Mouse (Mus musculus) adrenal gland, postnatal 4 days (tissue): ENCODE measurements around the gene Timp2. TPM values are rescaled to one million over a fixed set of nuclear protein-coding genes. Genes with fewer than 3 reads are reported as not detected.
"Not testable (repeated sequence)": the region's sequence is repeated elsewhere in the genome, so short reads cannot be mapped to it uniquely, and the experiment has no call there.

ENCODE experiments used
- DNase-seq, 2 experiments: peaks; one replicate each; pipeline ENCODE4 v3.0.0; 2021 to 2022; ENCODE audit warnings: low spot score in 2 of 2, mixed read lengths in 2 of 2
- long read RNA-seq, 2 experiments: library from polyadenylated mRNA; stranded (forward); transcript quantifications; one replicate each; pipeline ENCODE4 v2.0.0; 2021
- total RNA-seq, 2 experiments: library from RNA; stranded (reverse); gene quantifications; 2 replicates each; pipeline ENCODE4 v1.2.3; 2021

Timp2 gene
- total RNA-seq = 100 to 1,000 TPM; 107 to 108 TPM
- long read RNA-seq, experiment 1, transcript Timp2-201 (5 exons, 3,709 nt) = major isoform, 44 of 56 reads
- long read RNA-seq, experiment 1, partial matches to known transcripts = 1 of 56 reads
- long read RNA-seq, experiment 1, other reads (novel, unspliced or antisense) = 11 of 56 reads
- long read RNA-seq, experiment 2, transcript Timp2-201 (5 exons, 3,709 nt) = major isoform, 62 of 105 reads
- long read RNA-seq, experiment 2, partial matches to known transcripts = 0 of 105 reads
- long read RNA-seq, experiment 2, other reads (novel, unspliced or antisense) = 43 of 105 reads

- DNase-seq = no peak
Observed at GRCm38 (mm10) chr11:118355640-118356039, at the start of gene Timp2. Timp2 (minus strand) TSS chr11:118355740.

- no peak for DNase-seq
Observed at GRCm38 (mm10) chr11:118405311-118405710, 49.8 kb upstream of the Timp2 start.

GRCm38 (mm10) chr11:118403951-118404899 lies 48.7 kb upstream of the Timp2 start:
- DNase-seq = no peak

- no peak for DNase-seq
Observed at GRCm38 (mm10) chr11:118403183-118403582, 47.6 kb upstream of the Timp2 start.

- DNase-seq = no peak
Observed at GRCm38 (mm10) chr11:118401760-118402280, 46.3 kb upstream of the Timp2 start, which contains the start of gene Lgals3bp. Lgals3bp (minus strand) TSS chr11:118402092.

GRCm38 (mm10) chr11:118401195-118401594 lies 45.7 kb upstream of the Timp2 start:
- no peak for DNase-seq

GRCm38 (mm10) chr11:118400566-118400936 lies 45.0 kb upstream of the Timp2 start:
- no peak for DNase-seq

- DNase-seq = no peak
Observed at GRCm38 (mm10) chr11:118399891-118400565, 44.5 kb upstream of the Timp2 start.

GRCm38 (mm10) chr11:118397806-118398530 lies 42.4 kb upstream of the Timp2 start:
- no peak for DNase-seq

GRCm38 (mm10) chr11:118394538-118394937 lies 39.0 kb upstream of the Timp2 start:
- no peak for DNase-seq

- DNase-seq = no peak
Observed at GRCm38 (mm10) chr11:118393991-118394390, 38.5 kb upstream of the Timp2 start.

- DNase-seq = not testable (repeated sequence)
Observed at GRCm38 (mm10) chr11:118387816-118388215, 32.3 kb upstream of the Timp2 start.

- DNase-seq = peak; percentile 51 to 81
Observed at GRCm38 (mm10) chr11:118379251-118380009, 23.9 kb upstream of the Timp2 start.

GRCm38 (mm10) chr11:118378656-118379055 lies 23.1 kb upstream of the Timp2 start:
- no peak for DNase-seq

GRCm38 (mm10) chr11:118376323-118376722 lies 20.8 kb upstream of the Timp2 start:
- DNase-seq = not testable (repeated sequence)

- no peak for DNase-seq
Observed at GRCm38 (mm10) chr11:118375881-118376280, 20.3 kb upstream of the Timp2 start.

GRCm38 (mm10) chr11:118375461-118375860 lies 19.9 kb upstream of the Timp2 start:
- DNase-seq = no peak

GRCm38 (mm10) chr11:118375006-118375405 lies 19.5 kb upstream of the Timp2 start:
- no peak for DNase-seq

GRCm38 (mm10) chr11:118374506-118374905 lies 19.0 kb upstream of the Timp2 start:
- no peak for DNase-seq

- no peak for DNase-seq
Observed at GRCm38 (mm10) chr11:118372641-118373040, 17.1 kb upstream of the Timp2 start.
